Mouse (Mus musculus): ENCODE measurements around the gene Washc4. TPM values are rescaled to one million over a fixed set of nuclear protein-coding genes. Genes with fewer than 3 reads are reported as not detected.

Gene Washc4
- total RNA-seq, 2 experiments from 2014 or later: 4.2 to 5.4 TPM

DNA sequence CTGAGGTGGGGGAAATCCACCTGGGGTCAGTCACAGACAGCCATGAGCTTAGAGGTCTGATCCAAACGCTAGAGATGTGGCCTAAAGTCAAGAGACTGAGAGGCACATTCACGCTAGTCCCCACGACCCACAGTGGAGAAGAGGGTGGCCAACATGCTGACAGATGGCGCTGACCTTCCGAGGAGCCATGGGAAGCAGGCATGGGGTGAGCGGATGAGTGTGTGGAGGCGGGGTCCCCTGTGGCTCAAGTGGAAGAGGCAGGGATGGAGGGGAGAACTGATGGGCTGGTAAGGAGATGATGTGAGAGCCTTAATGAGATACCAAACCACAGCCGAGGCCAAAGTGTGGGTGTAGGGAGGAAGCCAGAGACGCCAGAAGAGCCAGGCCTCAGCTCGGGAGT, 88.2 kb downstream of the Washc4 start:
- ATAC-seq (replicated peaks; ENCODE audit: low FRiP score, poor library complexity, severe bottlenecking): no peak

DNA sequence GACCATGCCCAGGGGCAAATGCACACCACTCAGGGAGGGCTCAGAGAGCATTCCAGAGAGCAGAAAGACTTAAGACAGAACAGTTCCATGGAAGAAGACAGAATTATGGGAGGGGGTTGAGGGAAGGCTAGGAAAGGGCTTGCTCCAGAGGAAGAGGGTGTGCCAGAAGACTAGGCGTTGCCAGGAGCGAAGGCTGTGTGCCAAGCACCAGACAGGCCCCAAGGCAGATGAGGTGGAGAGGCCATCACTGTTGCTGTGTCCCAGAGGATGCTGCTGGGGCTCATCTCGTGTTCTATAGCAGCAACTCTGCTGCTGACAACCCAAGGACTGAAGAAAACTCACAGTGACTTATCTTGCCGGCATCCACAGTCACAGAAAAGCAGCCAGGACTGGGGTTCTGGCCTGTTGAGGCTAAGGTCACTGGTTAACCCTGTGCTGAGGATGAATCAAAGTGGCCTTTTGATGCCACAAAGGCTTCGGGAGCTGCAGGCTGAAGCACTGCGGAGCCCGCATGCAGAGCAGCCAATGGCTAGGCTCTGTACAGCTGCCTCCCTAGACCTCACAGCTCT, 89.3 kb downstream of the Washc4 start:
- no peak for ATAC-seq (replicated peaks; ENCODE audit: low FRiP score, poor library complexity, severe bottlenecking)

DNA sequence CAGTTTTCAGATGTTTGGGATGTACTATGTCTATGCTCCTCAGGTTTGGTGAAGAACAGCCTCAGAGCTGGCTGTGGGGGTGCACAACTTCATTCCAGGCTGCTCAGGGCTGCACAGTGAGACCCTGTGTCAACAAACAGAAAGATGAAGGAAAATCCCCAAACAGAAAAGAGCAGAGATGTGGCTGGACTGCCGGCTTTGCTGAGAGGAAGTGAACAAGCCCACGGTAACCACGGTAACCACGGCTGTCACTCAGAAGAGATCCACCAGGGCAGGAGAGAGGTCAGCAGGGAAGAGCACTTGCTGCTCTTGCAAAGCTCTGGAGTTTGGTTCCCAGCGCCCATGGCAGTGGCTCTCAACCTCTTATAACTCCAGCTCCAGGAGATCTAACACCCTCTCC, 90.9 kb downstream of the Washc4 start:
- ATAC-seq (replicated peaks; ENCODE audit: low FRiP score, poor library complexity, severe bottlenecking): no peak

DNA sequence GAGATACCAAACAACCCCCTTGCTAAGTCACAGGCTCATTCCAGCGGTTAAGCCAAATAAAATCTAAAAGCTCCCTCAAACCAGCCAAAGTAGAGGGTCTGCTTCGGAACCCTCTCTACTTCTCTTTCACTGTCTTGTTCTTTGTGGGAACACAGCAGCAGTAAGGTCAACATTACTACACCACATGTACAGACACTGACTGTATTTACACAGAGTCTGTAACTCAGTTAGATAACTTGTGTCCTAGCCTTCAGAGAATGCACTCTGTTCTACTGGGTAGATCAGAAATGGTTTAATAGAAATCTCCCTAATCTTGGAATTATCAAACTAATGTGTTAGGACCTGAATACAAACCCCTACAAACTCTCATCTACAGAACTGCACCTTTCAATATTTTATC, 92.6 kb downstream of the Washc4 start:
- no peak for ATAC-seq (replicated peaks; ENCODE audit: low FRiP score, poor library complexity, severe bottlenecking)

DNA sequence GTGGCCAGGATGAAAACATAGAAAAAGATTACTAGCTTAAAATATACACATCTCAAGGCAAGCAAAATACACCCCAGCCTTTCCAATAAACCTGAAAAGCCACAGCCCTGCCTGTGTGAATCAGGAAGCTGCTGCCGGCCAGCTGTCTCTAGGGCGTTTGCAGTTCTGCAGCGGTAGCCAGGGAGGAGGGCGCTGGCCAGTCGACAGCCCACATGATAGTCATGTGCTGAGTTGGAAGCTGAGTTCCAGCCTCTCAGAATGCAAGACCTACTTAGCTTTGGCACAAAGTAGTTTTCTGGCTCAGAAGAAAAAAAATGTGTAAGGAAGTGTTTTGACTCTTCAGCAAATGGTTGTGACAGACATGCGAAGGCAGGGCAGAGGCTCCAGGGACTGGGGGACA, 93.7 kb downstream of the Washc4 start:
- ATAC-seq (replicated peaks; ENCODE audit: low FRiP score, poor library complexity, severe bottlenecking): no peak

DNA sequence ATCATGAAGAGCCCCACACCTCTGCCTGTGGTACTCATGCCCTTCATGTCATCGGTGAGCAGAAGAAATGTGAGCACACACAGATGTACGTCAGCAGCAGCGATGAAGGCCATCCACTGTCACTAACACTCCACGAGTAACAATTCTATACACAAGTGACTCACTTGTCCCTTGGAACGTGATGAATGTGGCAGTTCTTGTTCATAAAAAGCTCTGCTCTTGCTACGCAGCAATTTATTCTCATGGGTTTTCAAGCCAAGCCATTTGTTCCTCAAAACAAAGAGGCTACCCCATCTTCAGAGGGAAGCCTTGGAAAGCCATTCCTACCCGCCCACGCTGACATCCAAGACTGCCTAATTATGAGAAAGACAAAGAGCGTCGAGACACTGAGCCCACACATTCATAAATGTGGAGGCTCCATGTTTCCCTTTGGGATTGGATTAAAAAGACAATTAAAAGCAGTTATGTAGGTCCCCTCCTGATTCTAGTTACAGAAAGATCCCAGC, 96.4 kb downstream of the Washc4 start:
- no peak for ATAC-seq (replicated peaks; ENCODE audit: low FRiP score, poor library complexity, severe bottlenecking)

DNA sequence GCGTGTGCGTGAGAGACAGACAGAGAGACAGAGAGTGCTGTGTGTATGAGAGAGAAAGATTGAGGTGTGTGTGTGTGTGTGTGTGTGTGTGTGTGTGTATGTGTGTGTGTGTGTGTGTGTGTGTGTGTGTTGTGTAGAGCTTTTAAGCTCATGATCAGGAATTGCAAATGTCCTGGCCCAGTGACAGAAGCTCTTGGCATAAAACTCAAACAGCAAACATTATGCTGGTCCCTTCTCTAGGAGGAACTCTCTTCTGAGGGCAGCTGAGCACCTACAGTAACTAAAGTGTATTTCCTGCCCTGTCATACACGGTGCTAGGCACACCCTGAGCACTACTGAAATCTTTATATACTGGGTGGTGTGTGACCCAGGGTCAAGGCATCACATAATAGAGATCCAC, 98.1 kb downstream of the Washc4 start:
- ATAC-seq (replicated peaks; ENCODE audit: low FRiP score, poor library complexity, severe bottlenecking): no peak

DNA sequence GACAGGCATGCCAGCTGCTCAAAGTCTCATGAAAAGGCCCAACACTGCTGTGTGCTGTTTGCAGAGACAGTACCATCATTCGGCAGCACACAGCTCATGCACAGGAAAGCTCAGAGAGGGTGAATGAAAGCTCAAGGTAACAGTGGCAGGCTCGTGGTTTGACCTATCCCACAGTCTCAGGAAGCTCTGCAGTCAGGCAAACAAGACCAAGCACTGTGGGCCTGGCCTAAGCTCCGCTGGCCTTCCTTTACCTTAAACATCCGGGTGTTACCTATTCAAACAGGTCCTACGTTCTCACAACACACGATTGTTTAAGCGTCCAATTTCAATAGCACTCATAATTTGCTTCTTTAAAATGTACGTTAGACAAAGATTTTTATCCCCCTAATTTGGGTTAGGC, 100.6 kb downstream of the Washc4 start:
- ATAC-seq (replicated peaks; ENCODE audit: low FRiP score, poor library complexity, severe bottlenecking): no peak

DNA sequence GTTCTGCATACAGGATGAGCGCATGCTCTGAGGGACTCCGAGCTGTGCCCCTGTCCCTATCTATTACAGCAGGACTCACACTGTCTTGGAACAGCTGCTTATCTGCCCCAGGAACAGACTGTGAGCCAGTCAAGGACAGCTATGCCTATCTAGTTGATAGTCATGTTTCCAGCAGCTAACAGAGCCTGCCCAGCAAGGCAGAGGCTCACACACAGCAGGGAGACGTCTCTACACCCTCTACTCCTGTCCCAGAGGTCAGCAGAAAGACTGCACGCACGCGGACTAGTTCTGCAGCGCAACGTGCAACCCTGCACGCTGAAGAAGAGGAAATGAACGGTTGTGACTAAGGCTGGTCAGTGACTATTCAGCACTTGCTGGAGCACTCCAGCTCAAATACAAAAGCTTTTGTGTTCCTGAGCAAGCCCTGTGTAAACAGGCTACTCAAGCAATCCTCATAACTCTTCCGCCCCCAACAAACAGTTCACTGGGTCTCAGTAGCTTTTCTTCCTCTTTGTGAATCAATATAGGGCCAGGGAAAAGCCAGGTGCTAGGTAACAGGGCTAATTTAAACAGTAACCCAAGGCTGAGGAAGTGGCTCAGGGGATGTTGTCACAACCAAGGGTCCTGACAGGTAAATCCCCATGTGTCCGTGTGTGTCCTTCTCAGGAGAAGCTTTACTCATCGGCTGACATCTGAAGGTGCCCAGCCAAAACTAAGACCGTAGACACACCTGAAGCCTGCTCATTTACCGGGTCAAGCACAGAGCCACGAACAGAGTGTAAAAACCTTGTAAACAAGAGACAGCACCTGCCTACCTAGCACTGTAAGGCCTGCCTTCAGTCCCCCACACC, 101.5 kb downstream of the Washc4 start:
- ATAC-seq (replicated peaks; ENCODE audit: low FRiP score, poor library complexity, severe bottlenecking): peak; percentile 70

DNA sequence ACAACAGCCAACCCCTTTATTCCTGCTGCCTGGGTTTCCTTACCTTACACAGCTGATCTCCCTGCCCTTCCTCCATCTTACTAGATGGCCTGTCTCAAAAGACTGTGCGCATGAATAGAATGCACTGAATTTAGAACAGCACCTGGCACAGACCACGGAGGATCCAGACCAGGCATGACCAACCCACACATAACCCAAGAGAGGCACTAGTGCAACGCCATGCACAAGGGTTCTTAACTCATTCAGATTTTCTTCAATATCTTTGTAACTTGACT, 102.1 kb downstream of the Washc4 start:
- ATAC-seq (replicated peaks; ENCODE audit: low FRiP score, poor library complexity, severe bottlenecking): no peak

Other genes starting within 250 kb of the Washc4 start
- gene Slc41a2, start 205.9 kb upstream of the Washc4 start, total RNA-seq (2015; ENCODE audit: low replicate concordance): not detected in 2 replicates
- not detected in 2 replicates for gene Slc41a2, start 205.9 kb upstream of the Washc4 start, total RNA-seq (2017; ENCODE audit: low replicate concordance)
- gene D10Wsu102e, start 183.5 kb upstream of the Washc4 start, total RNA-seq (2015; ENCODE audit: low replicate concordance): under 0.01 TPM in 2 replicates
- 0.13 and 0.15 TPM in 2 replicates for gene D10Wsu102e, start 183.5 kb upstream of the Washc4 start, total RNA-seq (2017; ENCODE audit: low replicate concordance)
- not detected in 2 replicates for gene Aldh1l2, start 9.6 kb upstream of the Washc4 start, total RNA-seq (2015; ENCODE audit: low replicate concordance)
- gene Aldh1l2, start 9.6 kb upstream of the Washc4 start, total RNA-seq (2017; ENCODE audit: low replicate concordance): not detected in 2 replicates
- gene Appl2, start 105.0 kb downstream of the Washc4 start, total RNA-seq (2015; ENCODE audit: low replicate concordance): 5.8 and 16.3 TPM in 2 replicates
- 7.3 and 11.4 TPM in 2 replicates for gene Appl2, start 105.0 kb downstream of the Washc4 start, total RNA-seq (2017; ENCODE audit: low replicate concordance)
- not detected in 2 replicates for gene 1500009L16Rik, start 179.1 kb downstream of the Washc4 start, total RNA-seq (2015; ENCODE audit: low replicate concordance)
- not detected in 2 replicates for gene 1500009L16Rik, start 179.1 kb downstream of the Washc4 start, total RNA-seq (2017; ENCODE audit: low replicate concordance)